Mouse (Mus musculus): Measurements from ENCODE around the gene Setd1b. TPM values are rescaled to one million over a fixed set of nuclear protein-coding genes. Genes with fewer than 3 reads are reported as not detected.

The Setd1b gene
- polyA plus RNA-seq, 1 experiment = 13.7 TPM

DNA sequence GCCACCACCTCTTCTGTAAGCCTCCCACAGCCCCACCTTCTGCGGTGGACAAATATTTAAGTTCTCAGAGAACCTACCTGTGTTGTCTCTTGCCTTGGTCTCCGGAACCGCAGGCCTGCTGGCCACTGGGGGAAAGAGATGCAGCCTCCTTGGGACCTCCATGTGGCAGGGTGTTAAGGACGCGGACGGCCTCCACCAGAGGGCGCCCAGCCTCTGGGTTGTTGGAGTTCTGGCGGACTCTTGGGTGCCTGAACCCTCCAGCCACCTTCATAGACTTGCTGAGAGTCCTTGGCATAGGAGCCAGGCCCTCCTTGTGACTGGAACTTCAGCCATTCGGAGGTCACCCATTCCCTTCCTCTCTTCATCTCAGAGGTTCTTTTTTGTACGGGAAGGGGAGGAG lies 24.7 kb upstream of the Setd1b start:
- Histone ChIP-seq H3K36me3 (ENCODE audit: control insufficient read depth, insufficient read depth, low read length) (no peaks in the 10 kb centered on the region), H3K4me1 (ENCODE audit: control insufficient read depth, insufficient read depth, low read length) (no peaks in the 10 kb centered on the region), H3K27me3 (ENCODE audit: control insufficient read depth, insufficient read depth, low read length) (no peaks in the 10 kb centered on the region), H3K27ac (ENCODE audit: control insufficient read depth, insufficient read depth, low read depth, low read length) (no peak overlapping the region), H3K4me3 (ENCODE audit: control insufficient read depth, low read depth, low read length) (no peak overlapping the region)
- TF ChIP-seq POLR2A (IDR thresholded peaks at IDR 0.05; ENCODE audit: control insufficient read depth, low read depth, low read length) (no peak), CTCF (IDR thresholded peaks at IDR 0.05; ENCODE audit: control insufficient read depth, insufficient read depth, insufficient replicate concordance, low read depth, low read length) (peak; percentile 51; the same call in 1 of the 2 replicates)

DNA sequence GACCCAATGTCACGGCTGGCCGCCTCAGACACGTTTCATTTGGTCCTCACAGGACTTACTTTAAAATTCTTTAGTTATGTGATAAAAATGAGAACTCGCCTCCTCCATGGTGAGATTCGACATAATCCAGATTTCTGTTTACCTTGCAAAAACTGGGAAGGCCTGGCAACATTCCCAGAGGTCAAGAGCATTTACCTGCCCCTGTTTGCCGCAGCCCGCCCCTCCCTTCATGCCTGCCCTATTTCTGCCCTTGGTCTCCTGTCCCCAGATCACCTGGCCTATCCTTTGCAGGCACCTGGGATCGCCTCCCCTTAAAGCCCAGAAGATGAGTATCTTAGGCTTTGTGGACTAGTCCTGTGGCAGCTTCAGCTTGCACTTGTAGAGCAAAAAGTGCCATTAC lies 24.2 kb upstream of the Setd1b start:
- Histone ChIP-seq H3K4me1 (ENCODE audit: control insufficient read depth, insufficient read depth, low read length) (no peaks in the 10 kb centered on the region), H3K4me3 (ENCODE audit: control insufficient read depth, low read depth, low read length) (no peak overlapping the region), H3K36me3 (ENCODE audit: control insufficient read depth, insufficient read depth, low read length) (no peaks in the 10 kb centered on the region), H3K27ac (ENCODE audit: control insufficient read depth, insufficient read depth, low read depth, low read length) (no peak overlapping the region), H3K27me3 (ENCODE audit: control insufficient read depth, insufficient read depth, low read length) (no peaks in the 10 kb centered on the region)
- TF ChIP-seq POLR2A (IDR thresholded peaks at IDR 0.05; ENCODE audit: control insufficient read depth, low read depth, low read length) = no peak
- no peak for TF ChIP-seq CTCF (IDR thresholded peaks at IDR 0.05; ENCODE audit: control insufficient read depth, insufficient read depth, insufficient replicate concordance, low read depth, low read length)

DNA sequence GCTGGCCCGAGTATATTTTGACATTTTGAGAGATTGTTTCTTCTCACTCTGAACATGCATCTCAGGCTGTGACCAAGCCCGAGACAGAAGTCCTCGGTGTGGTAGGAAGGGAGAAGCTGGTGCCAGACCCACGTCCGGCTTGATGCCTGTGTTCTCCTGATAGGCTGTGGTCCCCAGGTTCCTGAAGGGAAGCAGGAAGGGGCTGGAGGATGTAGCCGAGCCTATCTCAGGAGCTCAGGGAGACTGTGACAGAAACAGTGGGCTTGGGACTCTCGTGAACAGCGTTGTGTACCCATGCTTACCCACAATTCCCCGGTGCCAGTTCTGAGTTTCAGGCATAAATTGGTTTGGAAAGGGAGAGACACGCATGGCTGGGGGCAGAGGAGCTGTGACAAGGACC lies 23.2 kb upstream of the Setd1b start:
- Histone ChIP-seq H3K36me3 (ENCODE audit: control insufficient read depth, insufficient read depth, low read length) (no peaks in the 10 kb centered on the region), H3K4me3 (ENCODE audit: control insufficient read depth, low read depth, low read length) (no peak overlapping the region), H3K27ac (ENCODE audit: control insufficient read depth, insufficient read depth, low read depth, low read length) (no peak overlapping the region), H3K4me1 (ENCODE audit: control insufficient read depth, insufficient read depth, low read length) (no peaks in the 10 kb centered on the region), H3K27me3 (ENCODE audit: control insufficient read depth, insufficient read depth, low read length) (no peaks in the 10 kb centered on the region)
- TF ChIP-seq CTCF (IDR thresholded peaks at IDR 0.05; ENCODE audit: control insufficient read depth, insufficient read depth, insufficient replicate concordance, low read depth, low read length) (no peak), POLR2A (IDR thresholded peaks at IDR 0.05; ENCODE audit: control insufficient read depth, low read depth, low read length) (no peak)

DNA sequence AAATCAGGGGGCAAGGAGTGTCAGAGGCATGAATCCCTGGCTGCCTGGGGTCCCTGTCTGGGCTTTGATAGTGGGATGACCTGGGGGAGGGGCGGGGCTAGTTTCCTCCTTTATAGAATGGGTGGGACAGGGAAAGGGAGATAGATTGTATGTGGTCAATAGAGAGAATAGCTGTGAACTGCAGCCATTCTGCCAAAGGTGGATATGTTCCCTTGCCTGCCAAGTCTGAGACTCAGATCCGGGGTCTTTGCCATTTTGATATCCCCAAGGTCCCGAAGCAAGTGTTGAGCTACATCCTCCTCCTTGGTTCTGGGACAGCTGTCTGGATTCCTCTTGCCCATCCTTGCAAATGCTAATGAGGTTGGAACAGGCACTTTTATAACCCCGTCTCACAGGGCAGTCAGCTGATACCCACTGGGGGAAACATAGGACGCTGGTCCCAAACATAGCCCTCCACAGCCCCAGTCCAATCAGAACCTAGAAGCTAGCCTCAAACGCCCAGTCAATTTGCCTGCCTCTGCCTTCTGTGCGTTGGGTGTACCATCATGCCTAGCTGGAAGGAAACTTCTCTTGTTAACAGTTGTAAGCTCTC lies 21.3 kb upstream of the Setd1b start:
- Histone ChIP-seq H3K4me3 (ENCODE audit: control insufficient read depth, low read depth, low read length) (no peak overlapping the region), H3K36me3 (ENCODE audit: control insufficient read depth, insufficient read depth, low read length) (no peaks in the 10 kb centered on the region), H3K4me1 (ENCODE audit: control insufficient read depth, insufficient read depth, low read length) (no peaks in the 10 kb centered on the region), H3K27ac (ENCODE audit: control insufficient read depth, insufficient read depth, low read depth, low read length) (no peak overlapping the region), H3K27me3 (ENCODE audit: control insufficient read depth, insufficient read depth, low read length) (no peaks in the 10 kb centered on the region)
- TF ChIP-seq CTCF (IDR thresholded peaks at IDR 0.05; ENCODE audit: control insufficient read depth, insufficient read depth, insufficient replicate concordance, low read depth, low read length) = no peak
- TF ChIP-seq POLR2A (IDR thresholded peaks at IDR 0.05; ENCODE audit: control insufficient read depth, low read depth, low read length) = no peak

DNA sequence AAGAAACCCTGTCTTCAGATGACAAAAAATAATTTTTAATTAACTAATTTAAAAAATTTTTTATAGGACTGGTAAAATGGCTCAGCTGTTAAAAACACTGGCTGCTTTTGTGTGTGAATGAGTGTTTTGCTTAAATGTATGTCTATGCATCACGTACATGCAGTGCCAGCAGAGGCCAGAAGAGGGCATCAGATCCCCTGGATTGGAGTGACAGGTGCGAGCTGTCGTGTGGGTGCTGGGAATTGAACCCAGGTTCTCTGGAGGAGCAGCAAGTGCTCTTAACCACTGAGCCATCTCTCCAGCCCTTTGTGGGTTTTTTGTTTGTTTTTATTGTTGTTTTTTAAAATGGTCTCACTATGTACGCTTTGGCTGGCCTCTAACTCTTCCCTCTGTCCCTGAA lies 19.8 kb upstream of the Setd1b start:
- H3K27ac ChIP-seq (ENCODE audit: control insufficient read depth, insufficient read depth, low read depth, low read length) = no peak overlapping the region
- no peaks in the 10 kb centered on the region for H3K4me1 ChIP-seq (ENCODE audit: control insufficient read depth, insufficient read depth, low read length)
- no peaks in the 10 kb centered on the region for H3K27me3 ChIP-seq (ENCODE audit: control insufficient read depth, insufficient read depth, low read length)
- H3K36me3 ChIP-seq (ENCODE audit: control insufficient read depth, insufficient read depth, low read length) = no peaks in the 10 kb centered on the region
- no peak overlapping the region for H3K4me3 ChIP-seq (ENCODE audit: control insufficient read depth, low read depth, low read length)
- TF ChIP-seq CTCF (IDR thresholded peaks at IDR 0.05; ENCODE audit: control insufficient read depth, insufficient read depth, insufficient replicate concordance, low read depth, low read length) (peak; percentile 66; the same call in 1 of the 2 replicates), POLR2A (IDR thresholded peaks at IDR 0.05; ENCODE audit: control insufficient read depth, low read depth, low read length) (no peak)

DNA sequence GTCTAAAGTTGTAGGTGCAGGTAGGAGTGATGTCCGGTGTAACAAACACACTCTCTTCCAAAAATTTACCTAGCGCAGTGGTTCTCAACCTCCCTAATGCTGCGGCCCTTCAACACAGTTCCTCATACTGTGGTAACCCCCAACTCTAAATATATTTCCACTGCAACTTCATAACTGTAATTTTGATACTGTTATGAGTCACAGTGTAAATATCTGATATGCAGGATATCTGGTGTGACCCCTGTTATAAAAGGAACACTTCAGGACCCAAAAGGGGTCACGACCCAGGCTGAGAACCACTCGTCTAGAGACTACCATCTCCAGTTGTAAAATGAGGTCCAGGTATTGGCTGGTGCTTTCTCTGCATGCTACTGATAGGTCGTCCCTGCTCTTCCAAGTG lies 16.9 kb upstream of the Setd1b start:
- no peak for TF ChIP-seq POLR2A (IDR thresholded peaks at IDR 0.05; ENCODE audit: control insufficient read depth, low read depth, low read length)
- Histone ChIP-seq H3K36me3 (ENCODE audit: control insufficient read depth, insufficient read depth, low read length) (no peaks in the 10 kb centered on the region), H3K27ac (ENCODE audit: control insufficient read depth, insufficient read depth, low read depth, low read length) (no peak overlapping the region), H3K4me1 (ENCODE audit: control insufficient read depth, insufficient read depth, low read length) (no peaks in the 10 kb centered on the region), H3K4me3 (ENCODE audit: control insufficient read depth, low read depth, low read length) (no peak overlapping the region), H3K27me3 (ENCODE audit: control insufficient read depth, insufficient read depth, low read length) (no peaks in the 10 kb centered on the region)

DNA sequence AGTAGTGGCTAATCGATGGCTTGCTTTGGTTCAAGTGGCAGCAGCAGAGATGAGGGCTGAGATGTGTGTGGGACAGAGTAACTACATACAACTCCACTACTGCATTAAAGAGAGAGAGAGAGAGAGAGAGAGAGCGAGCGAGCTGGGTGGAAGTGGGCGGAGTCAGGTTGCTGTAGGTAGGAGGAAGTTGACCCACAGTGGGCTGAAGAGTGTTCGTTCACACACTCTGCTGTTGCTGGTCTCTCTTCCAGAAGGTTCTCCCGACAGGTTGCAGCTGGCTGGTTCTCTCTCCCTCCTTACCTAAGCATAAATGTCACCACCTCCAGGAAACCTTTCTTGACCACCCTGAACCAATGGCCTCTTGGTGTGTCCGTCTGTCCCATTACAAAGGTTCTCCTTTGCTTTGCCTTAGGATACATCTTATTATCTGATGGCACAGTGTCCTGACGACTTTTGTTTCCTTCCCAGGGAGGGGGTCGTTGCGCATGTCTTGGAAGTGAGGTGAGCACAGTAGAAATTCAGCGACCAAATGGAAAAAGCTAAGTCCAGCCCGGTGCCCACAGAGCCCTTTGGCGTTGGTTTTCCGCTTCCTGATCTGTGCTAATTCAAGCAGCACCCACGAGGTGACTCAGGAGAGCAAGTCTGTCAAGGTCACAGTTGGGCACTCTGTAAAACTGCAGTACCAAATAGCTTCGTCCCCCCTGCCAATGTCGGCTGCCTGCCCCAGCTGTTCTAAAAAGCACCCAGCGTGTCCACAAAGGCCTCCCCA lies 16.2 kb upstream of the Setd1b start:
- Histone ChIP-seq H3K27ac (ENCODE audit: control insufficient read depth, insufficient read depth, low read depth, low read length) (no peak overlapping the region), H3K4me3 (ENCODE audit: control insufficient read depth, low read depth, low read length) (no peak overlapping the region), H3K4me1 (ENCODE audit: control insufficient read depth, insufficient read depth, low read length) (no peaks in the 10 kb centered on the region), H3K27me3 (ENCODE audit: control insufficient read depth, insufficient read depth, low read length) (no peaks in the 10 kb centered on the region), H3K36me3 (ENCODE audit: control insufficient read depth, insufficient read depth, low read length) (no peaks in the 10 kb centered on the region)
- TF ChIP-seq CTCF (IDR thresholded peaks at IDR 0.05; ENCODE audit: control insufficient read depth, insufficient read depth, insufficient replicate concordance, low read depth, low read length) (no peak), POLR2A (IDR thresholded peaks at IDR 0.05; ENCODE audit: control insufficient read depth, low read depth, low read length) (no peak)
